8 mouse cellular contexts compared by ENCODE assay signal in the genomic region with DNA sequence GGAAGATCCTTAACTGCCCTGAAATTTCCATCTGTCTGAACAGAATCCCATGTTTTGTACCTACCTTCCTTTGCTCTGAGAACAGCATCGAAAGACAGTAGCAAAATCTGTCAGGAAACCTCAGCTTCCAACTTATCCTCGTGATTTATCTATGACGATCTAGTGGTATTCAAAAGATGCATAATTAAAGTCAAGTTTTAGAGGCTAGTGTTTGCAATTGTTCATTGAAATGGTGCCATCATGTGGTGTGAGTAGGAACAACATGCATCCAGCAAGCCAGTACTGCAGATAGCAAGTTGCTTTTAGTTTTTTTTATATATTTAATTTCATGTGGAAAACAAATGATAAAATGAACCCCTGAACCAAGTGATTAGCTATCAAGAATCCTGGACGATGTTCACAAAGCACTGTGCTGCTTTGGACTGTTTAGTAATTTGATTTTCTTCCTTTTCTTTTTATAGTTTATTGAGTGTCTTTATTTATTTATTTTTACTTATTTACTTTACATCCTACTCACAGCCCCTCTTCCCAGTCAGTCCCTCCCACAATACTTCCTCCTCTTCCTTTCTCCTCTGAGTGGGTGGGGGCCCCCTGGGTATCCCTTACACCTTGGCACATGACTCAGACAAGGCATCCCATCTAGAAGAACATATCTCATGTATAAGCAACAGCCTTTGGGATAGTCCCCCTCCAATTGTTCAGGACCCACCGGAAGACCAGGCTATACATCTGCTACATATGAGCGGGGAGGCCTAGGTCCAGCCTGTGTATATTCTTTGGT. TPM values are rescaled to one million over a fixed set of nuclear protein-coding genes. Genes with fewer than 3 reads are reported as not detected.
DNase-seq lines count a peak whose midpoint lies in the region; ATAC-seq and TF ChIP-seq lines count a peak whose summit lies in the region.

No protein-coding gene starts in this region.

- peak; percentile 43 for ATAC-seq in CD4-positive, CD25-positive, alpha-beta regulatory T cell, adult 4 months
- peak; percentile 84 for ATAC-seq in common myeloid progenitor, adult 5-6 weeks (replicated peaks; ENCODE audit: low read depth, poor library complexity, severe bottlenecking)
- ATAC-seq in lung, embryonic 14.5 days (ENCODE audit: insufficient read depth): peak; percentile 41; the same call in 1 of the 2 replicates

- no peaks in the 10 kb centered on the region for H3K36me3 ChIP-seq in lung, embryonic 14.5 days (ENCODE audit: insufficient read depth)

- TF ChIP-seq CTCF in lung, embryonic 14.5 days (IDR thresholded peaks at IDR 0.05; ENCODE audit: low read depth): peak; percentile 75

- WGBS in lung, embryonic 14.5 days: 38% methylated on average over 6 of the region's 6 CpGs

- no peaks in the 10 kb centered on the region for H3K9me3 ChIP-seq in lung, embryonic 14.5 days (ENCODE audit: low read depth, low read length)

- intact Hi-C loops in heart, postnatal 10 days (cut with DNase I): loop anchor here (2.0 to 5.0 kb wide), 2 partner anchors 331 to 917 kb away; no protein-coding TSS in a partner anchor

- no peaks in the 10 kb centered on the region for H3K27me3 ChIP-seq in lung, embryonic 14.5 days (ENCODE audit: insufficient read depth, low read length)

- no peaks in the 10 kb centered on the region for H3K4me1 ChIP-seq in lung, embryonic 14.5 days (ENCODE audit: insufficient read depth)

- DNase-seq in Muller cell, postnatal 12 days (ENCODE audit: inconsistent ontology term): peak; percentile 68
- peak; percentile 49 to 69 for DNase-seq in heart, postnatal 10 days
- DNase-seq in kidney, postnatal 36 days: peak; percentile 51 to 77
- DNase-seq in lung, embryonic 14.5 days: peak; percentile 84
- peak; percentile 69 for DNase-seq in retina, postnatal 1 day
- no peak for DNase-seq in yolk sac, embryonic 10.5 days (ENCODE audit: low spot score)

- no peak overlapping the region for H3K27ac ChIP-seq in lung, embryonic 14.5 days (ENCODE audit: low read depth)

- no peak overlapping the region for H3K4me3 ChIP-seq in lung, embryonic 14.5 days (ENCODE audit: low read depth, low read length)

- H3K4me2 ChIP-seq in lung, embryonic 14.5 days: no peak overlapping the region

- H3K9ac ChIP-seq in lung, embryonic 14.5 days: no peak overlapping the region

RNA-seq across cellular contexts. Expression of a gene that starts 24.6 kb away (rescaled TPM):
- polyA plus RNA-seq in CD4-positive, CD25-positive, alpha-beta regulatory T cell, adult 4 months (2017; shearing (Covaris generic)): 10 to 100 TPM; 47.6 to 51.0 TPM
- 33.6 and 48.1 TPM in 2 replicates for total RNA-seq in common myeloid progenitor, adult 5-6 weeks (2017)
- total RNA-seq in heart, postnatal 10 days (2021): 10 to 100 TPM; 67.5 to 72.7 TPM
- 81.4 and 89.7 TPM in 2 replicates for polyA plus RNA-seq in lung, embryonic 14.5 days (2014; fragmentation: Nextera tagmentation; extraction: Ambion mirVana)
